Mouse (Mus musculus): ENCODE results near the gene Rai14.

DNA sequence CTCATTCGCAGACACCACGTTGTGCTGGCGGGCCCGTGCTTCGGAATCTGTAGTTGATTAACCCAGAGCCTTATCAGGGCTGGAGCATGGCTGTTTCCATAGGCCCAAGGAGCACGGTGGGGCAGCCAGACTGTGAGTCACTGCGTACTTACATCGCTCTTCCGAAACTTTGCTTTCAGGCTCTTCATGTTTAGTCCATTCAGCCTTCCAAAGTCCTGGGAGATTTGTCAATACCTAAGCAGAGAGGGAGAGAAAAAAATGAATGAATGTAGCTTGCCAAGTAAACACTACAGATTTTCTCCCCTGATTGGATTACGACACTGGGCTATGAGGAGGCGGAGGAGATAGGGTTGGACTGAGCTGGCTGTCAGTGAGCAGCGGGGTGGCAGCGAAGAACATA lies 24.2 kb downstream of the Rai14 start:
- TF ChIP-seq CTCF (IDR thresholded peaks at IDR 0.05; ENCODE audit: low read depth): no peak
- no peak for TF ChIP-seq EP300 (IDR thresholded peaks at IDR 0.05; ENCODE audit: low read depth)
